Mouse (Mus musculus) thymus, postnatal 4 days (tissue): Measurements from ENCODE around the gene Sat2.

Experiments used
- DNase-seq: peaks from one replicate; pipeline ENCODE4 v3.0.0; 2021

The Sat2 gene

GRCm38 (mm10) chr11:69633128-69633866, 11.5 kb downstream of the Sat2 start:
- no peak for DNase-seq

GRCm38 (mm10) chr11:69635471-69635870, 13.6 kb downstream of the Sat2 start:
- no peak for DNase-seq

- no peak for DNase-seq
These were observed 24.0 kb downstream of the Sat2 start for GRCm38 (mm10) chr11:69645860-69646259.

GRCm38 (mm10) chr11:69653399-69653798, 31.6 kb downstream of the Sat2 start:
- DNase-seq: no peak

GRCm38 (mm10) chr11:69654760-69655159, 32.9 kb downstream of the Sat2 start:
- DNase-seq: no peak

GRCm38 (mm10) chr11:69655264-69656064, 33.6 kb downstream of the Sat2 start, which contains the start of gene Sox15:
Gene Sox15, plus strand, starts transcription at chr11:69655314.
- peak; percentile 67 for DNase-seq

- no peak for DNase-seq
These were observed 34.2 kb downstream of the Sat2 start for GRCm38 (mm10) chr11:69656065-69656455.

GRCm38 (mm10) chr11:69656617-69657461, 35.0 kb downstream of the Sat2 start:
- peak; percentile 73 for DNase-seq

GRCm38 (mm10) chr11:69657462-69657881, 35.6 kb downstream of the Sat2 start:
- no peak for DNase-seq

- DNase-seq: no peak
These were observed 39.5 kb downstream of the Sat2 start for GRCm38 (mm10) chr11:69661221-69661881.

- DNase-seq: peak; percentile 94
These were observed 40.6 kb downstream of the Sat2 start, which contains the start of gene Mpdu1 for GRCm38 (mm10) chr11:69662213-69662966. Gene Mpdu1, minus strand, starts transcription at chr11:69662642.

GRCm38 (mm10) chr11:69662967-69663671, 41.3 kb downstream of the Sat2 start:
- DNase-seq: no peak

GRCm38 (mm10) chr11:69663795-69664194, 42.0 kb downstream of the Sat2 start:
- no peak for DNase-seq

- DNase-seq: no peak
These were observed 43.0 kb downstream of the Sat2 start for GRCm38 (mm10) chr11:69664841-69665240.

GRCm38 (mm10) chr11:69665457-69665960, 43.7 kb downstream of the Sat2 start:
- DNase-seq: no peak

- DNase-seq: peak; percentile 57
These were observed 44.3 kb downstream of the Sat2 start, which contains the start of gene Cd68 for GRCm38 (mm10) chr11:69665961-69666664. Gene Cd68, minus strand, starts transcription at chr11:69666153.

- DNase-seq: no peak
These were observed 44.8 kb downstream of the Sat2 start for GRCm38 (mm10) chr11:69666665-69667005.

- peak; percentile 99 for DNase-seq
These were observed 49.2 kb downstream of the Sat2 start for GRCm38 (mm10) chr11:69670786-69671725.

GRCm38 (mm10) chr11:69671726-69672124, 49.9 kb downstream of the Sat2 start:
- DNase-seq: no peak
